Mouse (Mus musculus) lung, embryonic 16.5 days (tissue): ENCODE measurements around the gene Eif4b. TPM values are rescaled to one million over a fixed set of nuclear protein-coding genes. Genes with fewer than 3 reads are reported as not detected.

Experiments used
- ATAC-seq: fragments of 200-750 bp; cut with Nextera tagmentation; 2 replicates; pipeline ENCODE4 v1.8.0; 2017; ENCODE audit warnings: low read depth, mild to moderate bottlenecking, moderate library complexity
- H3K27ac ChIP-seq: fragments of 300-500 bp; sonication (generic); 2 replicates; pipeline ENCODE4 v1.5.1; 2014; ENCODE audit warnings: mild to moderate bottlenecking, control low read depth, low read length
- H3K27me3 ChIP-seq: fragments of 300-500 bp; sonication (generic); 2 replicates; pipeline ENCODE4 v1.6.1; 2014; ENCODE audit warnings: low read depth, low read length, mixed read lengths; ENCODE audit not compliant: control insufficient read depth, insufficient read depth
- H3K36me3 ChIP-seq: fragments of 300-500 bp; sonication (generic); 2 replicates; pipeline ENCODE4 v1.6.1; 2014; ENCODE audit warnings: low read length; ENCODE audit not compliant: control insufficient read depth, insufficient read depth
- H3K4me1 ChIP-seq: fragments of 300-500 bp; sonication (generic); replicated peaks from 2 replicates; pipeline ENCODE4 v1.6.1; 2014; ENCODE audit warnings: low read length, mixed read lengths; ENCODE audit not compliant: control insufficient read depth, insufficient read depth
- H3K4me2 ChIP-seq: fragments of 300-500 bp; sonication (generic); 2 replicates; pipeline ENCODE4 v1.6.1; 2014; ENCODE audit warnings: low read depth, low read length, control low read depth
- H3K4me3 ChIP-seq: fragments of 300-500 bp; sonication (generic); 2 replicates; pipeline ENCODE4 v1.5.1; 2014; ENCODE audit warnings: mild to moderate bottlenecking, low read length, control low read depth
- H3K9ac ChIP-seq: fragments of 300-500 bp; sonication (generic); 2 replicates; pipeline ENCODE4 v1.6.1; 2014; ENCODE audit warnings: low read length, control low read depth
- H3K9me3 ChIP-seq: fragments of 300-500 bp; sonication (generic); 2 replicates; pipeline ENCODE4 v1.6.1; 2016; ENCODE audit warnings: low read length; ENCODE audit not compliant: control insufficient read depth
- WGBS: fragments of 180-500 bp; shearing (Covaris S2); extraction: QIAGEN DNeasy Blood & Tissue Kit; methylation state at CpG from one replicate; pipeline ENCODE4 v1.1.7; 2014; 5-methylcytosine and 5-hydroxymethylcytosine counted together
- polyA plus RNA-seq: library from polyadenylated mRNA; unstranded; fragments of >200 nt; fragmentation: Nextera tagmentation; extraction: Ambion mirVana; gene quantifications from 2 replicates; pipeline ENCODE4 v1.2.1, GENCODE M21; 2015

Gene Eif4b
- 122 and 123 TPM in 2 replicates for polyA plus RNA-seq

DNA sequence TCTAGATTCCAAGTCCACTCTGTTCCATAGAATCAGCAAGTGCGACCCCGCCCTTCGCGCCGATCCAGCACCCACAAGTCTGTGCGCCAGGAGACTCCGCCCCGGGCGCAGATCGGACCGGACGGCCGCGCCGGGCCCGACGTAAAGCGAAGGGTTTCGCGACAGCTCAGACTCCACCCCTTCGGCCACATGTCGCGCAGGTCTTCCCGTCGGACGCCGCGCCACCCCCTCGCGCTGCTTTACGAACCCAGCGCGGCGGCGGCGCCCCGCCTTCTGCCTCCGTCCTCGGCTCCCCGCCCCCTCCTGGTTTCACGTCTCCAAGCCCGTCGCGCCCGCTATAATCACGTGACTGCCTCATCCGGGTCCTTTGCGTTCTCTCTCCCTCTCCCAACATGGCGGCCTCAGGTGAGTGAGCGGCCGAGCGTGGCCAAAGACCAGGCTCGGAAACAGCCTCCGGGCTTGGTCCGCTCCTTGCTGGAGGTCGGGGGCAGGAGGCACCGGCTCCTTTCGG lies at the start of gene Eif4b:
TSS of gene Eif4b (plus strand) at position 215 of the 511 bp plus-strand sequence.
- Histone ChIP-seq H3K9me3 (no peaks in the 10 kb centered on the region), H3K4me3 (peak within 1 kb of the TSS; percentile 100), H3K4me1 (peaks cover 18% of the 10 kb centered on the region), H3K4me2 (peak within 1 kb of the TSS; percentile 82), H3K27ac (peak within 1 kb of the TSS; percentile 97), H3K27me3 (no peaks in the 10 kb centered on the region), H3K9ac (peak within 1 kb of the TSS; percentile 98), H3K36me3 (no peaks in the 10 kb centered on the region)
- 0% methylated on average over 50 of the region's 58 CpGs for WGBS
- peak; percentile 97 for ATAC-seq

DNA sequence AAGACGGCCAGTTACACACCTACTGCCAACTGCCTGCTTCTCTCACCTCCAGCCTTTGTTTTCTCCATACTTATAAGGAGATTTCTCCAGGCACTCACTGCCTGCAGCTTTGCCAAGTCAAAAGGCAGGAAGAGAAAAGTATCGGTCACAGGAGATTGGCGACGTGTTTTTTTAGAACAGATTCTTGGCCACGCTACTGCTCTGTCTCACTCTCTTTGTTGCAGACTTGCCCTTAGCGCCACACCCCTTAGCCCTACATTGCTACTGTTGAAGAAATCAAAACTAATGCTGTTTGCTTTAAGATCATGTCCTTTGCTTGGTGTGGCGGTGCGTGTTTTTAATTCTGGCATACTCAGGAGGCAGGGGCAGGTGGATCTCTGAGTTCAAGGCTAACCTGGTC lies 49.7 kb upstream of the Eif4b start:
- H3K4me1 ChIP-seq = peaks cover 25% of the 10 kb centered on the region
- ATAC-seq = no peak; the same call in 1 of the 2 replicates
- WGBS = 31% methylated on average over 8 of the region's 8 CpGs
- H3K27ac ChIP-seq = peak overlapping the region; percentile 90
- H3K36me3 ChIP-seq = no peaks in the 10 kb centered on the region
- H3K4me2 ChIP-seq = no peak overlapping the region
- peaks cover 2% of the 10 kb centered on the region; the same call in 1 of the 2 replicates for H3K27me3 ChIP-seq
- no peaks in the 10 kb centered on the region for H3K9me3 ChIP-seq
- no peak overlapping the region for H3K9ac ChIP-seq
- H3K4me3 ChIP-seq = no peak overlapping the region

DNA sequence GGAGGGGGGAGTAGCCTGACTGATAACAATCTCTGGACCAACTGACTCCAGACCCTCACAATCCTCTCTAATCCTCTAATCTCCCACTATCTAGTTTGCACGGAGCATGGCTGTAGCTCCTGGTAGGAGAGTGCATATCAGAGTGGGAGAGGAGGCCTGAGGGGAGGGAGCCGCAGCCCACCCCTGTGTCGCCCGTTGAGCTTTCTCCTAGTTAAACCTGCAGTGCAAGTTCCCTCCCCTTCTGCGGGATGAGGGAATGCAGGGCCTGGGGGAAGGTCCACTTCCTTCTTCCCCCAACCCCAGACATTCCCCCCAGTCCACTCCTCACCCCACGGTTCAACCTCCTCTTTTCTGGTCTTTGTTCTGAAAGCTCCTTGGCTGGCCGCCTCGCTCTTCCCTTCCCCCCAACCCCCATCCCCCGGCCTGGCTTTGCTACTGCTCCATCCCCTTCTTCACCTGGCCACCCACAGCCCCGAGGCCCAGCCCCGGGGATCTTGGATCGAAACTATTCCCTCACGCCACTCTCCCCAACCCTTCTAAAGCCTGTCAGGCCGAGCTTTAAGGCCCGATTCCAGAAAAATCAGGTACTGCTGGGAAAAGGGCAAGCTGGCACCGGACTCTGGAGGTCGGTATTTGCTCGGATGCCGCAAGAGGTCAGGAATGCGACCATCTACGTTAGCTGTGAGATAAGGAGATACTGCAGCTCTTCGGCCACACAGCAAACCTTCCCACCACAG lies 48.3 kb upstream of the Eif4b start:
- peak overlapping the region; percentile 90 for H3K27ac ChIP-seq

GRCm38 (mm10) chr15:102026430-102026829 lies 47.1 kb upstream of the Eif4b start:
- peaks cover 2% of the 10 kb centered on the region; the same call in 1 of the 2 replicates for H3K27me3 ChIP-seq
- no peak for ATAC-seq
- H3K4me3 ChIP-seq = no peak overlapping the region
- peaks cover 8% of the 10 kb centered on the region; the same call in 1 of the 2 replicates for H3K36me3 ChIP-seq
- H3K4me2 ChIP-seq = peak overlapping the region; percentile 47
- no peak overlapping the region for H3K9ac ChIP-seq
- no peaks in the 10 kb centered on the region for H3K9me3 ChIP-seq
- WGBS = 17% methylated on average over 12 of the region's 12 CpGs
- peaks cover 25% of the 10 kb centered on the region for H3K4me1 ChIP-seq
- no peak overlapping the region; the same call in 1 of the 2 replicates for H3K27ac ChIP-seq

More for the DNA sequence above, 48.3 kb upstream of the Eif4b start:
- peak overlapping the region; percentile 19 for H3K9ac ChIP-seq
- H3K27me3 ChIP-seq = peaks cover 2% of the 10 kb centered on the region; the same call in 1 of the 2 replicates
- no peaks in the 10 kb centered on the region for H3K9me3 ChIP-seq
- peak; percentile 44 for ATAC-seq
- H3K4me2 ChIP-seq = peak overlapping the region; percentile 47
- 4% methylated on average over 22 of the region's 22 CpGs for WGBS
- H3K36me3 ChIP-seq = peaks cover 3% of the 10 kb centered on the region; the same call in 1 of the 2 replicates
- peak overlapping the region; percentile 8 for H3K4me3 ChIP-seq
- H3K4me1 ChIP-seq = peaks cover 25% of the 10 kb centered on the region

DNA sequence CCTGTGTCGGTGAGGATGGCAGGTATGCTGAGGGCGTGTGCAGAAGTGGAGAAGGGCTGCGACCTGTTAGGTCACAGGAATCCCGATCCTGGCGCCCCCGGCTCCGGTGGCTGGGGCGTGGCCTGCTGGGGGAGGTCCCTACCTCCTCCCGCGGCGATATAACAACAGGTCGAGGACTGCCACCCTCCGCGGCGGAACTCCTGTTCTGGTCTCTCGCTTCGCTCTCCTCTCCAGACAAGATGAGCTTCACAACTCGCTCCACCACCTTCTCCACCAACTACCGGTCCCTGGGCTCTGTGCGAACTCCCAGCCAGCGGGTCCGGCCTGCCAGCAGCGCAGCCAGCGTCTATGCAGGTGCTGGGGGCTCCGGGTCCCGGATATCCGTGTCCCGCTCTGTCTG lies 45.5 kb upstream of the Eif4b start, which contains the start of gene Krt18:
TSS of gene Krt18 (plus strand) at position 141 of the 400 bp plus-strand sequence.
- peaks cover 22% of the 10 kb centered on the region for H3K4me1 ChIP-seq
- H3K9ac ChIP-seq = peak within 1 kb of the TSS; percentile 72
- H3K27me3 ChIP-seq = peaks cover 2% of the 10 kb centered on the region; the same call in 1 of the 2 replicates
- ATAC-seq = peak; percentile 56; the same call in 1 of the 2 replicates
- 1% methylated on average over 28 of the region's 28 CpGs for WGBS
- peak within 1 kb of the TSS; percentile 57 for H3K4me3 ChIP-seq
- peaks cover 8% of the 10 kb centered on the region; the same call in 1 of the 2 replicates for H3K36me3 ChIP-seq
- peak within 1 kb of the TSS; percentile 87 for H3K27ac ChIP-seq
- peak within 1 kb of the TSS; percentile 54 for H3K4me2 ChIP-seq
- no peaks in the 10 kb centered on the region for H3K9me3 ChIP-seq

- Histone ChIP-seq H3K36me3 (peaks cover 8% of the 10 kb centered on the region; the same call in 1 of the 2 replicates), H3K4me2 (no peak overlapping the region), H3K27ac (no peak overlapping the region), H3K9ac (no peak overlapping the region), H3K9me3 (no peaks in the 10 kb centered on the region), H3K4me1 (no peaks in the 10 kb centered on the region), H3K27me3 (no peaks in the 10 kb centered on the region), H3K4me3 (no peak overlapping the region)
- no peak for ATAC-seq
- 50% methylated on average over 16 of the region's 16 CpGs for WGBS
These were observed 39.2 kb upstream of the Eif4b start for GRCm38 (mm10) chr15:102034121-102035053.

GRCm38 (mm10) chr15:102040277-102040676 lies 33.3 kb upstream of the Eif4b start:
- Histone ChIP-seq H3K9me3 (no peaks in the 10 kb centered on the region), H3K27me3 (no peaks in the 10 kb centered on the region), H3K4me3 (no peak overlapping the region), H3K4me2 (no peak overlapping the region), H3K9ac (no peak overlapping the region), H3K36me3 (no peaks in the 10 kb centered on the region), H3K27ac (0 out of 2 replicates have a peak overlapping the region, but pooled peaks have one; percentile 20), H3K4me1 (no peaks in the 10 kb centered on the region)
- ATAC-seq = peak; percentile 59; the same call in 1 of the 2 replicates
- WGBS = 53% methylated on average over 4 of the region's 4 CpGs

DNA sequence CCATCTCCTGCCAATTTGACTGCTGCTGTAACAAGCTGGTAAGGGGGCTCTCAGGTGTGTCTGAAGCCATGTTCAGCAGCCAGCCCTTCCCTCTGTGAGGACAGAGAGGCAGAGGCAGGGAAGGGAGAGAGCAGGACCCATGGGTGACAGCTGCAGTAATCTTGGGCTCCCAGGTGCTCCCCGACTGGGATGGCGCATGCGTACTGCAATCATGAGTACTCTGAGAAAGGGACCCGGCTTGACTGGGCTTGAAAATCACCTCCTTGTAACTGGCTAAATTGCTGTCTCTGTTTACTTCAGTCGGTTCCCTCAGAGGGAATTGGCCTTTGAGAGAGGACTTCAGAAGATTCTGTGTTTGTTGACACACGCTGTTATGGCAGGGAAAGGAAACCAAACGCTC lies 31.6 kb upstream of the Eif4b start:
- Histone ChIP-seq H3K9me3 (no peaks in the 10 kb centered on the region), H3K36me3 (no peaks in the 10 kb centered on the region), H3K4me1 (no peaks in the 10 kb centered on the region), H3K27me3 (no peaks in the 10 kb centered on the region), H3K9ac (no peak overlapping the region), H3K4me3 (peak overlapping the region; percentile 5; the same call in 1 of the 2 replicates), H3K4me2 (peak overlapping the region; percentile 28; the same call in 1 of the 2 replicates), H3K27ac (no peak overlapping the region)
- ATAC-seq = no peak
- WGBS = 31% methylated on average over 7 of the region's 7 CpGs
